Mouse (Mus musculus) CD4-positive helper T cell, adult 2 months (primary cell): ENCODE measurements around the gene Cnih1.
"Not testable (repeated sequence)": the region's sequence is repeated elsewhere in the genome, so short reads cannot be mapped to it uniquely, and the experiment has no call there.

Source experiments
- DNase-seq: peaks from one replicate; pipeline ENCODE4 v3.0.0-alpha.2; 2012; ENCODE audit warnings: low read depth, missing footprints, low spot score

Cnih1 gene

DNA sequence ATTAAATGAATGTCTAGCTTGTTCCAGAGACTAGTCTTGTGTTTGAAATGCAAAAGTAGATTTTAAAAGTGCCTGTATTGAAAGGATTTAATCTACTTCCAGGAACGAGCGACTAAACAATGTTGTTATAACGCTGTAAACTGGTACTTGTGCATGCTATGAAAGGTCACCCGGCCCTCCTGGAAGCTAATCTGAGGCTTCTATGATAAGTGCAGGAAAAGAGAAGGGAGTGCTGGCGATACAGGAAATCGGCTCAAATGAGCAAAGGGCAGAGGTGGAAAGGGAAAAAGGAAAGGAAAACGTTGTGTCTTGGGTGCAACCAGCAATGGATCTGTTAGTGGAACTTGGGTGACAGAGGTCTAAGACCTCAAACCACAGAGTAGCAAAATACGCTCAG, 292 bp upstream of the Cnih1 start:
- no peak for DNase-seq

DNA sequence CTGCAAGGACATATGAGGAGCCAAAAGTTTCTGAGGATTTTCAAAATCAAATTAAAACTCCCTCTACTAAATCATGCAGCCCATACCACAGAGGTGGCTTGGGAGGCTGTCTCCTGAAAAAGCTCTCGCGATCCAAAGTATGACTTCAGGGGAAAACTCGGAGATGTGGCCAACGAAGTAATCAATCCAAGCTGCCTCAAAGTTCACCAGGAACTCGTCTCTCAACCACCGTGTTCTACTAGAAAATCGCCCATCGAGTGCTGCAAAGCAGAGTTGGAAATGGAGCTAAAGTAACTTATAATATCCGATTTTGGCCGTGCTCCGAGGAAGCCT, 791 bp downstream of the Cnih1 start:
- no peak for DNase-seq

DNA sequence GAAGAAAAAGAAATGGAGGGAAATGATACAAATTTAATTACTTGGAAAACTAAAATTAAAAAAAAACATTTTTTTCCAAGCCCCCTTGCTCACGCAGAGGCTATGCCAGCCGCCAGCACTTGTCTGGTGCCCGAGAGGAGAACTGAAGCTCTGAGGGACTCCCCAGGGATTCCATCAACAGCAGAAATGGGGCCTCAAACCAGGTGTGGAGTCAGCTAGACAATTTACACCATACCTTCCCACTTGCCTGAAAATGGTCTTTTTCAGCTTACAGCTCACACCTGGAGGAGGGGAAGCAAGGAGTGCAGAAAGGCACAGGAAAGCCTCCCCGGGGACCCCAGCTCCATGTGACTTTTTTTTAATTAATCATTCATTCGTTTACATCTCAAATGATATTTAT, 3.0 kb downstream of the Cnih1 start:
- no peak for DNase-seq

DNA sequence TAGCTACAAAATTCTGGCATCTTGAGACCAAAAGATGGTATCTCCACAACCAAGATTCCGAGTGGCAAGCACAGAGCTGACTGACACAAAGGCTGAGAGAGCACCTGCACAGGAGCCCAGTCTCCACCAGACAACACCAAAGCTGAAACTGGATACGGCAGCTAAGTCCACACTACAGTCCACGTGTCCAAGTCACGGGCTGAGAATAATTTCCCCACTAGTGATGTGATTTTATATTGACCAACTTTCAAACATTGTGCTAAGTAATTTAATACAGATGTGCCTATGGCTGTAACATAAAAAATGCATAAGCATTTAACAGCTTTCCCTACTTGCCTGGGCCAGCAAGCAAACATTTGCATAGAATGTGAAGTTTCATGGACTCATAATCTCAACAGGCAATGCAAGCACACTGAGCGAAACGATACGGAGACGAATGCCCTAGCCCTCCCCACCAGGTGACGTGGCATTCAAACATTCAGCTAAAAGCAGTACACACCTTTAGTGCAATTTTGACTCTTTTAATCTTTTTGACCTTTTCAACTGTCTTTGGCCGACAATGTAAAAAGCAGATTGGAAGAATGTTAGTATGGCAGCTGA, 4.8 kb downstream of the Cnih1 start:
- no peak for DNase-seq

DNA sequence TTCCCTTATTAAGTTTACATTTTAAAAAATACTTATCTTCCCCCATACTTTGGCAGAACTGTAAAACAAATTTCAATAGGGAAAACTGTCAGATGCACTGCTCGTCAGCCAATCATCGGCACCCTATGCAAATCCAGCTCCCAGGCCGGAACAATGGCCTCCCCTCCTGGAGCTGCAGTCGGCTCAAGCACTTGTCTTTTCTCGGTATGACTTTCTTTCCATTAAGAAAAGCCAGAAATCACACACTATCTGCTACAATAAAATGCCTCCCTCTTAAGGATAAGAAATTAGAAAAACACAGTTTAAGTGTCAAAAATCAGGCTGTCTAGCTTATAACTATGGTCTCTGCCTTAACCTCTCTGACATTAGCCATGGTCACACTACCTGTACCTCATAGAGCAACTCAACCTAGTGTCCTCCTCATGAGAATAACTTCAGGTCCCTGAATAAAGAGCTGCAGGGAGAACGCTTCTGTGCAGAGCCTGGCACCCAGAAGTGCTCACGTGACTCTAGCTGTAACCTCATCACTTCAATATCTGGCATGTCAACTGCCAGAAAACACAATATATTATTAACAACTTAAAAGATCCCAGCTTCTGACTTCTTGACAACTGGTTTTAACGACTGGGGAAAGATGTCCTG, 5.9 kb downstream of the Cnih1 start:
- DNase-seq, result peak; percentile 12

DNA sequence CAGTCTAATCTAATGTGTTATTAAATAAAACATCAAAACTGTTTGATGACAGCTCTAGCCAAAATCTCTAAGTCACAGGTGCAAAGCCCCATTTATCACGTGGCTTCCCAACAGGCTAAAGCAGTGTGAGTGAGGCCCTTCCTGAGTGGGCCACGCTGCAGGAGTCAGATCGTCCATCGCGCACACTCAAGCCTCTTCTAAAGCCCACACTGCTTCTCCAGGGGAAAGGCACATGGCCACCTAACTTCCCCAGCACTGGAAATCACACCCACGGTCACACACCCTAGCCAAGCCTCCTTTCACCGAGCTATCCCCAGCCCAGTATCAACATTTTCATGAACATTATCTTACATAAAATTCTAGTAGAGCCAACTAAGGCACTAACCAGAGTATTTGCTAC, 7.1 kb downstream of the Cnih1 start:
- no peak for DNase-seq

DNA sequence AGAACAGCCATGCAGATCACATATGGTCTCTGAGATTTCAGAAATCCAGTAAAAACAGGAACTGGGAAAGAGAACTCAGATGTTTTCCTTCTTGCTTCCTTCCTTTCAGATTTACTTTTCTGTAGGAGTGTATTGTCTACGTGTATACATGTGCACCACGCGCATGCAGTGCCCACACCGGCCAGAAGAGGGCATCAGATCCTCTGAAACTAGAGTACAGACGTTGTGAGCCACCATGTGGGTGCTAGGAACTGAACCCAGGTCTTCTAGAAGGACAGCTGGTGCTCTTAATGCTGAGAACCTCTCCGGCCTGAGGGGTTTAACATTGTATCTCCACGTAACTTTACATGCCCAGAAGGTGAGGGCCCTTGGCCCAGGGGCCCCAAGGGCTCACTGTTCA, 9.0 kb downstream of the Cnih1 start:
- no peak for DNase-seq

DNA sequence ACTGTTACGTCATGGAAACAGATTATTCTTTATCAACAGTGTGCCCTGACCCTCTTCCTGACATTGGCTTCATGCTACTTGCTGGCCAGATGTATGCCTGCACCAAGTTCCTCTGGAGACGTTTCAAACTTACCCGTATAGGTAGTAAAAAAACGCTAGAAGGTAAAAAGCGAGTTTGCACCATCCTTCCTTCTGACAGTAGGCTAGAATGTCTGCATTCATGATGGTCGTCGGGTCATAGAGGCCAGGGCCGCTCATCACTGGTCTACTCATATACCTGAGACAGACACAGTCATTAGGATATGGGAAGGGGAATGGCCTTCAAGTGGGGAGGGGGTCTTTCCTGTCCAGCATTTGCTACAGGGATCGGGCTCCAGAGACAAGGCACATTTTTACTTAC, 9.5 kb downstream of the Cnih1 start:
- DNase-seq, result no peak

DNA sequence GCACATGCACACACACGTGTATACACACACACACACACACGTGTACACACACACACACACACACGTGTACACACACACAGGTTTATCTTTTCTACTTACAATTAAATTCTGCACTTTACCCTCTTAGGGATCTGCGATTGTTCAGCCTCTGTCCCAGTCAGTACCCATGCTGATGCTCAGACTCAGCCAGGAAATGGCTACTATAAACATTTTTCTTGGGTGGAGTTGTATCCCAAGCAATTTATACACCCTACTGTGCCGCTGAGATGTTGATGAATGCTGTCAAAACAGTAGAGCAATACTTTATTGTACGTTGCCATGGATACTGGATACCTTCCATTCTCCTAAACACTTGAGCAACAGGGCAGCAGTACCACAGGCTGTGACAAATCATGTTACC, 18.2 kb downstream of the Cnih1 start:
- DNase-seq, result no peak

DNA sequence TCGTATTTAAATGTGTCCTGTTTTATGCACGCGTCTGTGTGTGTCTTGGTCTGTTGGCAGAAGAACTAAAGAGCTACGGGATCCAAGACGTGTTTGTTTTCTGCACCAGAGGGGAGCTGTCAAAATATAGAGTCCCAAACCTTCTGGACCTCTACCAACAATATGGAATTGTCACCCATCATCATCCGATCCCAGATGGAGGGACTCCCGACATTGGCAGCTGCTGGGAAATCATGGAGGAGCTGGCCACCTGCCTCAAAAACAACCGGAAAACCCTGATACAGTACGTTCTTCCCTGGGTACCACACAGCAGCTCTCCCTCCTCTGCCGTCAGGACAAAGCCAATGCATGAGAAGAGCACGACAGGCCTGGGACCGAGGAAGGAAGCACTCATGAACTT, 21.1 kb downstream of the Cnih1 start:
- no peak for DNase-seq

DNA sequence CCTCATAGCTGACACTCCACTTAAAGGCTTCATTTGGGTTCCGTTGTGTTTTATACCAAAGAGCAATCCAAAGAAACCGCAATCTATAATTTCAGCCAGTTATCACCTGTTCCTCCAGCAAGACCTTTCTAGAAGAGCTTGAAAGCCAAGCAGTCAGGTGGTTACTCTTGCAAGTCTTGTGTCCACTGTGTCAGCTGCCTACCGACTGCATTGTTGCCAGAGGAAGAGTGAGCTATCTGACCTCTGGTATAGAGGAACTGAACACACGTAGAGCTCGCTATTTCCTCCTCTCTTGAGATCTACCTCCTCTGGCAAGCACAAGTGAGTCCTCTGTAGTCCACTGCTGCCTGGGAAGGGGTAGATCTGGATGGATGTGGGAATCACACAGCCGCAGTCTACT, 27.0 kb downstream of the Cnih1 start:
- DNase-seq, result peak; percentile 7

DNA sequence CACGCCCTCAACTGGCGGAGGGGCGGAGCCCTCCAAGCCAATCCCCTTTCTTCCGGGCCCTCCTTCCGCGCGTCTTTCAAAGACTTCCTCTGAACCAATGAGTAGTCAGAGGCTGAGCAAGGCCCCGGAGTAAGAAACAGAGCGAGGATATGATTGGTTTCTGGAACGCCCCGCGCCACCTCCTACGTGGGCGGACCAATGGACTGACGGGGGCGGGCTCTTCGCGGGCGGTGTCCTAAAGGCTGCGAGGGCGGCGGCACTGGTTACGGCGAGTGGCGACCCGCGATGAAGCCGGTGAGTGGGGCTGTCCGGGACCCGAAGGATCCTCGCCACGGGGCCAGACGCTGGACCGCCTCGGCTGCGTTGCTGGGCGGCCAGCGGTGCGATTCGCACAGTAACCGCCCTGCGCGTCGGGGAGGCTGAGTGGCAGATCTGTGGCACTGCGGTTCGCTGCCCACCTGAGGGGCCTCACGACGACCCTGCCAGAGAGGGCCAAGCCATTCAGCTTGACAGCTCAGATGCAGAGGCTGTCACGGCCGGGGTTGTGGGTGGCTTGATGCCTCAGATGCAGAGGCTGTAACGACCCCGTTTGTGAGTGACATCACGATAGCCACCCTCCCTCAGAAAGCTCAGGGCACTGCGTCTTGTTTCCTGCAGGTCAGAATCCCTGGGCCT, 27.7 kb downstream of the Cnih1 start, which contains the start of gene Cdkn3:
TSS of gene Cdkn3 (plus strand) at position 187 of the 675 bp plus-strand sequence.
- DNase-seq, result peak; percentile 96

DNA sequence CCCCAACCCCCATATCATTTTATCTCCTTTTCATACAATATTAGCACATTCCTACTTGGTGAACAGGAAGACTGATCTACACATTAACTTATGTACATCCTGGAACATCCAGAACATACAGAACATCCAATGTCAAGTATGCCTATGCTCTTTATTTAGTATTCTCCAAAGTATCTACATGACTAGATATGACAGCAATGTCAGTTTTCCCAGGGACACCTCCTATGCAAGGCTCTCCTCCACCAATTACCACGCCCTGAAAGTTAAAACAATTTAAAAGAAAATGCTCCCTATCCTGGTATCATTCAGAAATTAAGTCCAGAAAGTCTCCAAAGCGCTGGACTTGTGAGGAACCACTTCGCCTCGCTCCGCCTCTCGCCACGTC, 28.2 kb downstream of the Cnih1 start:
- no peak for DNase-seq

DNA sequence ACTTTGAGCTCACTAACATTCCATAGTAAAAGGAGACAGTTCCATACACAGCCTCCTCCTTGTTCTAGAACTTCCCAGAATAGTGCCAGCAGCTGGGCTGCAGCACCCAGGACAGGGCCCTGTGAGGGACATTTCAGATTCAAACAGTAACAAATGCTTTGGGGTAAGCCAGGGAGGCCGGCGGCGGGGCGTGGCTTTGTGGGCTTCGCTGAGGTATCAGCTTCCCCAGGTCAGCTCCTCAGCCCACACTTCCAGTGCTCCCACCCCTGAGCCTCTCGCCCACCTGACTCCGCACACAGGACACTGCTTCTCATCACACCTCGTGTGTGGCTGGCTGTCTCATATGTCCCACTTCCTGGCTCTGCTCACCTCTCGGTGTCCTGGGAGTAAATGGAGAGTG, 30.5 kb downstream of the Cnih1 start:
- DNase-seq, result no peak

DNA sequence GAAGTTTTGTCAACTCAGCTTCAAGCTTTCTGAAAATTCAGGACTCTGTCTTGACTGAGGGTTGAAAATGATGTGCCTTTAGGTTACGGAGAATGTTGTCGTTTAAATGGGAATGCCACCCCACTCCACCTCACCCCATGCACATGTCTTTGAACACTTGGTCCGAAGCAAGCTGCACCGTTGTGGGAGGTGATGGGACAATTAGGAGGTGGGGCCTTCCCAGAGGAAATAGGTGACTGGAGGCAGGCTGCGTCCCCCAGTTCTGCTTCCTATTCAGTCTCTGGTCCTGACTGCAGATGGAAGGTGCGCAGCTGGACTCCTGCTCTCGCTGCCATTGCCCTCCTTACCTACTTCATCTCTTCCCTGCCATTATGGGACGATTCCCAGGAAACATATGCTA, 32.4 kb downstream of the Cnih1 start:
- DNase-seq, result no peak

DNA sequence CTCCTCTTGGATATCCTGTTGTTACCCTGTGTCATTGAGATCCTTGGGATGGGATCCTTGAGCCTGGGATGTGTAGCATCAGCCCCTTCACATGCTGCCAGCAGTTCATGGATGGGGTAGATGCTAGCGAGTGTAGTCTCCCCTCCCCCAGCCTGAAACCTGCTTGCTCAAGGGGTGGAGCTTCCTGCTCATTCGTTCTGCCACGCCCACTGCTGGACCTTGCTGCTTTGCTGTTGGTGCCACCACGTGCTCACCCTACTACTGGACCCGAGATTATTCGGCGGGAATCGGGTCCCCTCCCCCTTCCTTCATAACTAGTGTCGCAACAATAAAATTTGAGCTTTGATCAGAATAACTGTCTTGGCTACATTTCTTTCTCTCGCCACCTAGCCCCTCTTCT, 33.8 kb downstream of the Cnih1 start:
- DNase-seq, result not testable (repeated sequence)

DNA sequence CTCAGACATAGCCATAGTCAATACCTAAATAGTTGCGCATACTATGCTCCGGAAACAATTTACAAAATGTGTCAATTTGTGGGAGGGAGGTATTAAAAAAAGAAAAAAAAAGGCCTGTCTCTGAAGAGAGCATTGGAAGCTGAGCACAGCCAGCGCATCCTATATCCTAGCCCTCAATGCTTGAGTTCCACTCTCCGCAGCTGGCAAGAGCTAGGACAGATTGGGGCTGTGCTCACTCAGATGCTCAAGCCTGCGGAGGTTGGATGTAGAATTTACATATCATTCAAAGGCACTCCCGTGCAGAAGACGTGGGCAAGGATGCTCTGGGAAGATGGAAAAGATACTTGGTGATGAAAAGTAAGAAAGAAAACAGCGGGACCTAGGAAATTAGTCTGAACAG, 42.8 kb downstream of the Cnih1 start:
- no peak for DNase-seq

DNA sequence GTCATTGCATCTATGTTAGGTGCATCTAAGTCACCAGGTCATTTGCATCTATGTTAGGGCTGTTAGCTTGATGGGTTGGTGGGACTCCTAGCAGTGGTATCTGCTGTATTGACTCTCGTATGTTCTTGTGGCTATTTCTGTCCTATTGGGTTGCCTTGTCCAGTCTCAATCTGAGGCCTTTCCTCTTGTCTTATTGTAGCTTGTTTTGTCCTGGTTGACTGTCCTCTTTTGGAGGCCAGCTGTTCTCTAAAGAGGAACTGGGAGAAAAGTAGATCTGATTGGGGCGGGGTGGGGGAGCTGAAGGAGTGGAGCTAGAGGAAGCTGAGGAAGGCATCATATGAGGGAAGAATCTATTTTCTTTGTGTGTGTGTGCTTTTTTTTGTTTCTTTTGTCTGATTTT, 45.5 kb downstream of the Cnih1 start:
- DNase-seq, result no peak

DNA sequence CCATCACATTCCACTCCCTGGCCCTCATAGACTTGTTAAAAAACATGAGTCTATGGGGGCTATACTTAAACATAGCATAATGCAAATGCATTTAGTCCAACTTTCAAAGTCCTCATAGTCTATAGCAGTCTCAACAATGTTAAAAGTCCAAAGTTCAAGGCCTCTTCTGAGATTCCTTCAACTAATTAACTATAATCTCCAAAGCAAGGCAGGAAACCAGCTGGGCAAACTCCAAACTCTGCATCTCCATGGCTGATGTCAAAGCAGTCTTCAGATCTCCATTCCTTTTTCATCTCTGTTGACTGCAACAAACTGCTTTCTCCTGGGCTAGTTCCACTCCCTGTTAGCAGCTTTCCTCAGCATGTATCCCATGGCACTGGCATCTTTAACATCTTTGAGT, 50.9 kb downstream of the Cnih1 start:
- DNase-seq, result not testable (repeated sequence)

DNA sequence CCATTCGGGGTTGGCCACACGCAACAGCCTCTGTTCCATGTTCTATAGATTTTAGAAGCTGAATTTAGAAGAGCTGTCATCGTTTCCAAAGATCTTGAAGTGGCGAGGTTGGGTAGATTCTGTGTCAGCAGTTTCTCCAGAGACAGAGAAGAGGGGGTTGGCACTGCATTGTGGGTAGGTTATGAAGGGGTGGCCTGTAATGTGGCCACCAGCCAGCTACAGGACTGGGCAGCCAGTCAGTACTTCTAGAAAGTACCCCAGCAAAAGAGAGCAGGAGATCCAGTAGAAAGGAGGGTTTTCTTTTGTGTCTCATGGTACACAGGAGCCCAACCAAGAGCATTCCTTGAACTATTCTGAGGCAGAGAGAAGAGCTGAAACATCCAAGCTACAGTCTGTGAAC, 51.8 kb downstream of the Cnih1 start:
- DNase-seq, result no peak

DNA sequence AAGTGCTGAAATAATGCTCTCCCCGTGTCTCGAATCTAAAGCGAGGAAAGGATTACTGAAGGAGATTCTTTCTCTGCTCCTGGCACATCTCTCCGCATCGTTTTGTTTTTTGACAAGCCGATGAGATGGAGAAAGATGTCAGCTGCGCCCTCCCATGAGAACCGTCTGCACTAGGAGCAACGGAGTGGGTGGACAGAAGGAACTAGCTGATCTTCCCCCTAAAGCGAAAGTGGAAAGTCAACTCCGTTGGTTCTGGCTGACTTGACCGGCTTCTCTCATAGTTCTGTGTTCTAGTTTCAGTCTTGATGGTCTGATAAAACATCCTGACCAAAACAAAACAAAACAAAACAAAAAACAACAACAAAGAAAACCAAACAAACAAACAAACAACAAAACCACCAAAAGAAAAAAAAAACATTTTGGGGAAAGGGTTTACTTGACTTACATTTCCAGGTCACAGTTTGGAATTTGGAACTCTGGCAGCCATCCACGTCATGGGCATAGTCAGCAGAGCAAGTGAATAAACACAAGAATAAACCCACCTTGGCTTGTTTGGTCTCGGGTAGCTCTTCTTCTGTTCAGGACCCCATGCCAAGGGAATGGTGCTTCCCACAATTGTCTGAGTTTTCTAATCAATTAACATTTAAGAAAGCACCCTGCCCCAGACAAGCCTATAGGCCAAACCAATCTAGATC, 53.3 kb downstream of the Cnih1 start:
- no peak for DNase-seq

DNA sequence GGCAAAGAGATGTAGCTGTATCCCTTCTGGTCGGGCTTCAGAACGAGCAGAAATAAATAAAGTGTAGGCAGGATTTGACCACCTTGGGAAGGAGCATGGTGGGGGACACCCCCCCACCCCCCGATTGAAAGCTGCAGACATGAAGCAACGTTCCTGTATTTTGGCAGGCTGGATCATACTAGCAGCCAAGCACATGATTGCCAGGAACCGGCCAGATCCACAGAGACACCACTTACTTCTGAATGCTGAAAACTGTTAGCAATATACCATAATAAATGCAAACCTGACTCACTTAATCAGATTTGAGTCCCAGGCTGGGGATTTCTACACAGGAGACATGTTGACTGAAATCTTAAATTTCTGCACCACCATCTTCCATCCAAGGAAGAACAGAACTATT, 53.9 kb downstream of the Cnih1 start:
- no peak for DNase-seq

DNA sequence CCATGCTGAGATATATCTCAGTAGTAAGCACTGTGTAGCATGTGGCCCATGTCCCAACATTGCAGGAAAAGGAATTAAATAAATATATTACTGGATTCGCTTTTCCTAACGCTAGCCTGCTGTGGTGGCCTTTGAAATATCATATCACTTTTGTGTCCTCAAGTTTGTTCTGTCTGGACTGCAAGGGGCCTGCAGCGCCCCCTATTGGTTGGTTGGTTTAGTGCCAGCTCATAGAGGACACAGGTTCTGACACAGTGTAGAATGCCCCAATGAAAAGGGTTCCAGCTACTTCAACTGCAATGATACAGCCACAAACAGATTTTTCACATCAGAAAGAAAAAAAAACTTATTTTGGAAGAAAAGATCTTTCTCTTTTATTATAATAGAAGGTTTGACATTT, 62.5 kb downstream of the Cnih1 start:
- no peak for DNase-seq
